Mouse (Mus musculus) embryonic facial prominence, embryonic 15.5 days (tissue): ENCODE measurements around the gene Sowahc. TPM values are rescaled to one million over a fixed set of nuclear protein-coding genes. Genes with fewer than 3 reads are reported as not detected.

ENCODE experiments used
- ATAC-seq: fragments of 200-750 bp; cut with Nextera tagmentation; 2 replicates; pipeline ENCODE4 v1.8.0; 2017; ENCODE audit warnings: low read depth, moderate TSS enrichment; ENCODE audit not compliant: insufficient number of reproducible peaks, low FRiP score, low TSS enrichment
- H3K27ac ChIP-seq: fragments of 300-500 bp; sonication (generic); replicated peaks from 2 replicates; pipeline ENCODE4 v1.5.1; 2015; ENCODE audit warnings: mild to moderate bottlenecking, inconsistent platforms
- H3K27me3 ChIP-seq: fragments of 300-500 bp; sonication (generic); 2 replicates; pipeline ENCODE4 v1.6.1; 2015; ENCODE audit warnings: inconsistent platforms
- H3K36me3 ChIP-seq: fragments of 300-500 bp; sonication (generic); 2 replicates; pipeline ENCODE4 v1.6.1; 2015; ENCODE audit warnings: mild to moderate bottlenecking, inconsistent platforms
- H3K4me1 ChIP-seq: fragments of 300-500 bp; sonication (generic); 2 replicates; pipeline ENCODE4 v1.6.1; 2015; ENCODE audit warnings: inconsistent platforms
- H3K4me2 ChIP-seq: fragments of 300-500 bp; sonication (generic); replicated peaks from 2 replicates; pipeline ENCODE4 v1.6.1; 2015; ENCODE audit warnings: mild to moderate bottlenecking, inconsistent platforms
- H3K4me3 ChIP-seq: fragments of 300-500 bp; sonication (generic); replicated peaks from 2 replicates; pipeline ENCODE4 v1.5.1; 2015; ENCODE audit warnings: mild to moderate bottlenecking, inconsistent platforms
- H3K9ac ChIP-seq: fragments of 300-500 bp; sonication (generic); 2 replicates; pipeline ENCODE4 v1.6.1; 2015; ENCODE audit warnings: inconsistent platforms
- H3K9me3 ChIP-seq: fragments of 300-500 bp; sonication (generic); replicated peaks from 2 replicates; pipeline ENCODE4 v1.6.1; 2016; ENCODE audit warnings: inconsistent platforms
- WGBS: fragments of 180-500 bp; shearing (Covaris S2); methylation state at CpG from one replicate; pipeline ENCODE4 v1.1.7; 2015; 5-methylcytosine and 5-hydroxymethylcytosine counted together
- polyA plus RNA-seq: library from polyadenylated mRNA; unstranded; fragments of >200 nt; fragmentation: Nextera tagmentation; extraction: Ambion mirVana; gene quantifications from 2 replicates; pipeline ENCODE4 v1.2.1, GENCODE M21; 2015

Sowahc gene
- polyA plus RNA-seq, 1 experiment from 2014 or later: 17.8 TPM

- Histone ChIP-seq H3K27ac (no peak overlapping the region), H3K9ac (no peak overlapping the region), H3K36me3 (no peaks in the 10 kb centered on the region), H3K27me3 (no peaks in the 10 kb centered on the region), H3K4me2 (no peak overlapping the region), H3K4me1 (peaks cover 16% of the 10 kb centered on the region), H3K9me3 (no peaks in the 10 kb centered on the region), H3K4me3 (no peak overlapping the region)
- whole genome bisulfite sequencing: 88% methylated on average over 2 of the region's 2 CpGs
- no peak for ATAC-seq
Observed at GRCm38 (mm10) chr10:59225137-59225536, 3.4 kb downstream of the Sowahc start.

GRCm38 (mm10) chr10:59229205-59229820, 7.6 kb downstream of the Sowahc start:
- 62% methylated on average over 4 of the region's 4 CpGs for WGBS

GRCm38 (mm10) chr10:59235227-59235626, 13.5 kb downstream of the Sowahc start:
- peaks cover 6% of the 10 kb centered on the region for H3K4me1 ChIP-seq
- no peak overlapping the region for H3K27ac ChIP-seq
- WGBS: 93% methylated on average over 2 of the region's 2 CpGs
- H3K9ac ChIP-seq: no peak overlapping the region
- no peak overlapping the region for H3K4me2 ChIP-seq
- H3K9me3 ChIP-seq: no peaks in the 10 kb centered on the region
- no peaks in the 10 kb centered on the region for H3K27me3 ChIP-seq
- no peaks in the 10 kb centered on the region for H3K36me3 ChIP-seq
- ATAC-seq: no peak
- H3K4me3 ChIP-seq: no peak overlapping the region

More at GRCm38 (mm10) chr10:59229205-59229820, 7.6 kb downstream of the Sowahc start:
- H3K9ac ChIP-seq: no peak overlapping the region
- H3K9me3 ChIP-seq: no peaks in the 10 kb centered on the region
- no peak overlapping the region for H3K4me3 ChIP-seq
- H3K36me3 ChIP-seq: no peaks in the 10 kb centered on the region
- H3K27ac ChIP-seq: no peak overlapping the region
- H3K4me1 ChIP-seq: no peaks in the 10 kb centered on the region; the same call in 1 of the 2 replicates
- H3K4me2 ChIP-seq: no peak overlapping the region
- no peaks in the 10 kb centered on the region for H3K27me3 ChIP-seq
- ATAC-seq: no peak

- Histone ChIP-seq H3K9me3 (no peaks in the 10 kb centered on the region), H3K27ac (no peak overlapping the region), H3K4me3 (no peak overlapping the region), H3K9ac (no peak overlapping the region), H3K27me3 (no peaks in the 10 kb centered on the region), H3K36me3 (no peaks in the 10 kb centered on the region), H3K4me1 (peaks cover 6% of the 10 kb centered on the region), H3K4me2 (no peak overlapping the region)
- no peak for ATAC-seq
- 45% methylated on average over 4 of the region's 4 CpGs for WGBS
Observed at GRCm38 (mm10) chr10:59235847-59236246, 14.1 kb downstream of the Sowahc start.

GRCm38 (mm10) chr10:59236486-59236885, 14.7 kb downstream of the Sowahc start:
- Histone ChIP-seq H3K4me2 (no peak overlapping the region), H3K9ac (no peak overlapping the region), H3K36me3 (no peaks in the 10 kb centered on the region), H3K9me3 (no peaks in the 10 kb centered on the region), H3K4me3 (no peak overlapping the region), H3K27ac (no peak overlapping the region), H3K27me3 (no peaks in the 10 kb centered on the region), H3K4me1 (peaks cover 6% of the 10 kb centered on the region)
- WGBS: 80% methylated on average over 6 of the region's 6 CpGs
- no peak for ATAC-seq

- peaks cover 9% of the 10 kb centered on the region for H3K4me1 ChIP-seq
- H3K9me3 ChIP-seq: no peaks in the 10 kb centered on the region
- H3K9ac ChIP-seq: no peak overlapping the region
- ATAC-seq: no peak
- WGBS: 25% methylated on average over 3 of the region's 3 CpGs
- H3K27me3 ChIP-seq: no peaks in the 10 kb centered on the region
- no peak overlapping the region for H3K4me2 ChIP-seq
- no peaks in the 10 kb centered on the region for H3K36me3 ChIP-seq
- no peak overlapping the region for H3K27ac ChIP-seq
- no peak overlapping the region for H3K4me3 ChIP-seq
Observed at GRCm38 (mm10) chr10:59237757-59238156, 16.0 kb downstream of the Sowahc start.

- WGBS: 42% methylated on average over 3 of the region's 3 CpGs
- peak overlapping the region; percentile 74 for H3K27ac ChIP-seq
- H3K4me1 ChIP-seq: peaks cover 12% of the 10 kb centered on the region
- H3K36me3 ChIP-seq: no peaks in the 10 kb centered on the region
- H3K4me3 ChIP-seq: no peak overlapping the region
- no peak overlapping the region for H3K4me2 ChIP-seq
- H3K27me3 ChIP-seq: no peaks in the 10 kb centered on the region
- H3K9ac ChIP-seq: no peak overlapping the region
- ATAC-seq: peak; percentile 73
- H3K9me3 ChIP-seq: no peaks in the 10 kb centered on the region
Observed at GRCm38 (mm10) chr10:59241141-59241541, 19.4 kb downstream of the Sowahc start.

- H3K9me3 ChIP-seq: no peaks in the 10 kb centered on the region
- 44% methylated on average over 3 of the region's 3 CpGs for WGBS
- H3K27me3 ChIP-seq: no peaks in the 10 kb centered on the region
- H3K4me1 ChIP-seq: no peaks in the 10 kb centered on the region
- no peak overlapping the region for H3K9ac ChIP-seq
- H3K27ac ChIP-seq: no peak overlapping the region
- H3K4me3 ChIP-seq: no peak overlapping the region
- H3K4me2 ChIP-seq: no peak overlapping the region
- no peaks in the 10 kb centered on the region for H3K36me3 ChIP-seq
- no peak for ATAC-seq
Observed at GRCm38 (mm10) chr10:59249531-59249930, 27.8 kb downstream of the Sowahc start.

- Histone ChIP-seq H3K36me3 (no peaks in the 10 kb centered on the region), H3K4me2 (no peak overlapping the region), H3K4me1 (no peaks in the 10 kb centered on the region), H3K9me3 (no peaks in the 10 kb centered on the region), H3K4me3 (no peak overlapping the region), H3K27ac (no peak overlapping the region), H3K27me3 (no peaks in the 10 kb centered on the region), H3K9ac (no peak overlapping the region)
- no peak for ATAC-seq
- WGBS: 62% methylated on average over 2 of the region's 2 CpGs
Observed at GRCm38 (mm10) chr10:59250679-59251078, 28.9 kb downstream of the Sowahc start.

GRCm38 (mm10) chr10:59251980-59252379, 30.2 kb downstream of the Sowahc start:
- 75% methylated on average over 2 of the region's 2 CpGs for WGBS
- H3K27me3 ChIP-seq: no peaks in the 10 kb centered on the region
- no peaks in the 10 kb centered on the region for H3K36me3 ChIP-seq
- ATAC-seq: no peak
- no peaks in the 10 kb centered on the region for H3K4me1 ChIP-seq
- no peaks in the 10 kb centered on the region for H3K9me3 ChIP-seq
- no peak overlapping the region for H3K4me2 ChIP-seq
- no peak overlapping the region for H3K4me3 ChIP-seq
- no peak overlapping the region for H3K27ac ChIP-seq
- H3K9ac ChIP-seq: no peak overlapping the region

- Histone ChIP-seq H3K9me3 (no peaks in the 10 kb centered on the region), H3K4me3 (no peak overlapping the region), H3K9ac (no peak overlapping the region), H3K4me1 (no peaks in the 10 kb centered on the region), H3K27ac (no peak overlapping the region), H3K4me2 (no peak overlapping the region), H3K27me3 (no peaks in the 10 kb centered on the region), H3K36me3 (no peaks in the 10 kb centered on the region)
- WGBS: 46% methylated on average over 8 of the region's 8 CpGs
- ATAC-seq: no peak
Observed at GRCm38 (mm10) chr10:59252396-59252795, 30.6 kb downstream of the Sowahc start.

GRCm38 (mm10) chr10:59253541-59254079, 31.9 kb downstream of the Sowahc start:
- no peak for ATAC-seq
- Histone ChIP-seq H3K36me3 (no peaks in the 10 kb centered on the region), H3K4me1 (no peaks in the 10 kb centered on the region), H3K4me2 (no peak overlapping the region), H3K9me3 (no peaks in the 10 kb centered on the region), H3K4me3 (no peak overlapping the region), H3K27me3 (no peaks in the 10 kb centered on the region), H3K9ac (no peak overlapping the region), H3K27ac (no peak overlapping the region)
- WGBS: 77% methylated on average over 8 of the region's 8 CpGs
